Mouse (Mus musculus) midbrain, embryonic 14.5 days (tissue): ENCODE measurements around the gene Iqgap1. TPM values are rescaled to one million over a fixed set of nuclear protein-coding genes. Genes with fewer than 3 reads are reported as not detected.
A peak's percentile ranks its signal among the peaks of the same experiment; 100 is the strongest.

Experiments used
- ATAC-seq: fragments of 200-750 bp; cut with Nextera tagmentation; 2 replicates; pipeline ENCODE4 v1.8.0; 2017; ENCODE audit warnings: moderate number of reproducible peaks, moderate library complexity; ENCODE audit not compliant: low FRiP score, low TSS enrichment
- DNase-seq: peaks from one replicate; pipeline ENCODE4 v3.0.0-alpha.2; 2015
- H3K27ac ChIP-seq: fragments of 300-500 bp; sonication (generic); replicated peaks from 2 replicates; pipeline ENCODE4 v1.5.1; 2014; ENCODE audit warnings: mild to moderate bottlenecking, low read depth, low read length, moderate library complexity
- H3K27me3 ChIP-seq: fragments of 300-500 bp; sonication (generic); 2 replicates; pipeline ENCODE4 v1.6.1; 2014; ENCODE audit warnings: low read length, control low read depth, mixed read lengths; ENCODE audit not compliant: control insufficient read depth, insufficient read depth
- H3K36me3 ChIP-seq: fragments of 300-500 bp; sonication (generic); 2 replicates; pipeline ENCODE4 v1.6.1; 2014; ENCODE audit warnings: low read length, control low read depth; ENCODE audit not compliant: control insufficient read depth, insufficient read depth
- H3K4me1 ChIP-seq: fragments of 300-500 bp; sonication (generic); 2 replicates; pipeline ENCODE4 v1.6.1; 2014; ENCODE audit warnings: mild to moderate bottlenecking, antibody characterized with exemption, low read length, control low read depth; ENCODE audit not compliant: control insufficient read depth, insufficient read depth
- H3K4me2 ChIP-seq: fragments of 300-500 bp; sonication (generic); 2 replicates; pipeline ENCODE4 v1.6.1; 2014; ENCODE audit warnings: mild to moderate bottlenecking, low read length, moderate library complexity
- H3K4me3 ChIP-seq: fragments of 300-500 bp; sonication (generic); replicated peaks from 2 replicates; pipeline ENCODE4 v1.5.1; 2014; ENCODE audit warnings: low read depth, low read length
- H3K9ac ChIP-seq: fragments of 300-500 bp; sonication (generic); replicated peaks from 2 replicates; pipeline ENCODE4 v1.6.1; 2014; ENCODE audit warnings: mild to moderate bottlenecking, low read length, moderate library complexity
- H3K9me3 ChIP-seq: fragments of 300-500 bp; sonication (generic); 2 replicates; pipeline ENCODE4 v1.6.1; 2016; ENCODE audit warnings: low read length, control low read depth, mixed read lengths; ENCODE audit not compliant: control insufficient read depth
- WGBS: fragments of 180-500 bp; shearing (Covaris S2); extraction: QIAGEN DNeasy Blood & Tissue Kit; methylation state at CpG from one replicate; pipeline ENCODE4 v1.1.7; 2014; 5-methylcytosine and 5-hydroxymethylcytosine counted together
- polyA plus RNA-seq: library from polyadenylated mRNA; unstranded; fragments of >200 nt; fragmentation: Nextera tagmentation; extraction: Ambion mirVana; gene quantifications from 2 replicates; pipeline ENCODE4 v1.2.1, GENCODE M21; 2014

The Iqgap1 gene
- polyA plus RNA-seq, 1 experiment from 2014 or later = 22.3 TPM

DNA sequence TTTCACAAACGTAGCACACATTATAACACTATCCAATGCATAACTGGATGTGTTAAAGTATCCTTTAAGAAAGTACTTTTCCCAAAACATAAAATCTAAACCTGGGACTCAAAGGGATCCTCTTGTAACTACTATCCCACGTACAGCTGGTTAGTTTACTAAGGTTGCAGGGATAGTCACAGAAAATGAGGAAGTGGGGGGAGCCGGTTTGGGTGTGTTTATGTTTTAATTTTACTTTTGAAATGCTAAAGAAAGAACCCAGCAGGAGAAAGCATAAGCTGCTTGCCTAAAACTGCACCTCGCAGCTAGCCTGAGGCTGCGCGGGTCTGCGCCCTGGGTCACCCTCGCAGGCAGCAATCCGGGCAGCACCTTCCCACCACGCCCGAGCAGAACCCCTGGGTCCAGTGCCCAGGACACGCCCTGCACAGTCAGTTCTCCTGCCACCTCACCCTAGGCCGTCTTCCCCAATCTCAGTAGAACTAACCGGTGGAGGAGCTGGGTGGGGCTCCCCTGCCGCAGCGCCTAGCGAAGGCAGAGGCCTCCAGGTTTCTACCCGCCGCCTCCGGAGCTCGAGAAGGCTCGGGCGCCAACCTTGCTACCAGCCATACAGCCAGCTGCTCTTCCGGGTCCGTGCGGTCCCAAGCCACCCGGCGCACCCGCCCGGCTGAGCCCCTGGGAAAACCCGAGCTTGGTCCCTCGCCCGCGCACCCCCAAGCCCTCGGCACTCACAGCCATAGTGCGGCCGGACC, 23.2 kb downstream of the Iqgap1 start:
- peak overlapping the region; percentile 92 for H3K4me3 ChIP-seq
- peaks cover 19% of the 10 kb centered on the region for H3K36me3 ChIP-seq
- H3K4me1 ChIP-seq = peaks cover 9% of the 10 kb centered on the region
- H3K4me2 ChIP-seq = peak overlapping the region; percentile 78
- WGBS = 1% methylated on average over 37 of the region's 37 CpGs
- ATAC-seq = peak; percentile 82
- no peaks in the 10 kb centered on the region for H3K9me3 ChIP-seq
- H3K27me3 ChIP-seq = no peaks in the 10 kb centered on the region
- H3K9ac ChIP-seq = peak overlapping the region; percentile 85
- DNase-seq = no peak
- peak overlapping the region; percentile 80 for H3K27ac ChIP-seq

DNA sequence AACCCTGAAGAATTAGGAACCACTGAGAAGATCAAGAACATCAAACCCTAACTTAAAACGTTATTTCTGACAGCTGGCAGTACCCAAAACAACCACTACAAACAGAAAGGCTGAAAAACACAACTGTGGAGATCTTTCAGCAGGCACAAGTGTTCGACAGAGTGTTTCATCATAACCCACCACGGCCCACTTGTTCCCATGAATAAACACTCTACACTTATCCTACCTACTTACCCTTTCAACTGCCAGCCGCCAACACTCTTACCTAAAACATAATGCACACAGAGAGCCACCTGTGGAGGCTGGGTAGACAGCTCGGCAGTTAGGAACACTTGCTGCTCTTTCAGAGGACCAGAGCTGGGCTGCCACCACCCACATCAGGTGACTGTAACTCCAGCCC, 26.5 kb downstream of the Iqgap1 start:
- Histone ChIP-seq H3K4me1 (peaks cover 9% of the 10 kb centered on the region), H3K4me3 (no peak overlapping the region), H3K9ac (no peak overlapping the region), H3K27ac (no peak overlapping the region), H3K4me2 (no peak overlapping the region), H3K36me3 (peaks cover 42% of the 10 kb centered on the region), H3K27me3 (no peaks in the 10 kb centered on the region), H3K9me3 (no peaks in the 10 kb centered on the region)
- no peak for DNase-seq
- WGBS = 85% methylated on average over 5 of the region's 5 CpGs
- ATAC-seq = no peak

DNA sequence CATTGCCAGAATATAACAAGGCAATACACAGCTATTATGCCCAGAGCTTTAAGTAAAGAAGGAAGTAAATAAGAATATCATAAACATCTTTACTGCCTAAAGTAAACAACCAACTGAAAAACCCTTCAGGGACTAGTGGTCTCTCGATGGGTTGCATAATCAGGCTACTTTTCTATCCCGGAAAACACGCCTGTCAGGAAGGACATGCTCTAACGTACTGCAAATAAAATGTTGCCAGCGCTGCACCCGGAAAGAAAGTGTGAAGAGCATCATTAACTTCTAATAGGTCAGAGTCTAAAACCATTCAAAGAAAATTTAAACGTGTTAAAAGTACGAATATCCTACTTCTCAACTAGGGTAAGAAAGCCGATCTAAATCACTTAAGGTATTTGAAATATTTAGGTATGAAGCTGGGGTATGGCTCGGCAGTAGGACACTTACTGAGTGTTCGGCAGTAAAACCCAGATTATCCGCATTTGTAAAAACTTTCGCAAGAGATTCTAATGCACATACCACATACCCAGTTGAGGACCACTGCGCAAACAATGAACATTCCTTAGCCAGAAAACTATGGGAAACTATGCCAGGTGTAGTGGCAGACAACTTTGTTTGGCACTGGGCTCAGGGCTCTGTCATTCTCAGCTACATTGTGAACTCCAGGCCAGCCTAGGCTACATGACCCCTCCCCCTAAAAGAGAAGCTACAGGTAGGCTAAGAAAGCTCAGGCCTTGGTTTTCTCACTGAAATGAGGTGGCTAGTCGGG, 28.8 kb downstream of the Iqgap1 start:
- 93% methylated on average over 15 of the region's 15 CpGs for WGBS
- Histone ChIP-seq H3K4me2 (no peak overlapping the region), H3K4me1 (peaks cover 5% of the 10 kb centered on the region), H3K27me3 (no peaks in the 10 kb centered on the region), H3K9me3 (no peaks in the 10 kb centered on the region), H3K27ac (no peak overlapping the region), H3K9ac (no peak overlapping the region), H3K36me3 (peaks cover 47% of the 10 kb centered on the region), H3K4me3 (no peak overlapping the region)
- ATAC-seq (no peak), DNase-seq (no peak)

DNA sequence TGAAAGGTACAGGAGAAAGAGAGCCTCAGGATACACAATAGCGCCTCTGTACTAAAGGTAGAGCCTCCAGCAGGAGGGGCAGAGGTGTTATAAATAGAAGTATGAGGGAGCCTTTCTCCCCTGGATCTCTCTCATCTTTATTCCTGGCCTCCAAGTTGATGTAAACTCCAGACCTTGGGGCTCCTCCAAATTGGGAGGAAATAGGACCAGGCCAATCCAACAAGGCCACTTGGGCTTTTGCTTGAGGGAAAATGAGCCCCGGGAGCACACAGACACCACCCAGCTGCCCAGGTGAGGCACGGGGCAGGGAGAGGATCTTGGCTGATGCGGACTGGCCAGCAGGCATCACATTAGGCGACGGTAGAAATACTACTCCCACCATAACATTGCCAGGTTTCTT, 29.5 kb downstream of the Iqgap1 start:
- no peaks in the 10 kb centered on the region for H3K9me3 ChIP-seq
- WGBS = 93% methylated on average over 6 of the region's 6 CpGs
- H3K4me1 ChIP-seq = no peaks in the 10 kb centered on the region
- no peak overlapping the region for H3K9ac ChIP-seq
- no peak overlapping the region for H3K4me2 ChIP-seq
- ATAC-seq = no peak
- DNase-seq = no peak
- no peak overlapping the region for H3K27ac ChIP-seq
- no peak overlapping the region for H3K4me3 ChIP-seq
- no peaks in the 10 kb centered on the region for H3K27me3 ChIP-seq
- peaks cover 47% of the 10 kb centered on the region for H3K36me3 ChIP-seq

DNA sequence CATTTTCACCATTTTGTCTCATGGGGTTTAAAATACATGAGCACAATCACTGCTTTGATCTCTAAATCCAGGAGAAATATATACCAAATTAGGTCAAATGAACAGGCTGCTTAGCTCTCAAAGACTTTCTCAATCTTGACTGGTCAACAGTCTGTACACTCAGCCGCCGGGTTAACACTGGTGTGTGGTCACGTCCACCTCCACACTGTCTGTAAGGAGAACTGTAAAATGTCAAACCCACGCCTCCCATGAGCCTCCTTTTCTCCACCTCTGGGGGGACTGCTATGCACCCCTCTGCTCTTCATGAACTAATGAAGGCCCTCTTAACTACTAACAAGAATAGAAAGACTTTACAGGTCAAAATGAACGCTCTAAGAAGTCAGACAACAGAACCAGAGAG, 36.2 kb downstream of the Iqgap1 start:
- peaks cover 5% of the 10 kb centered on the region; the same call in 1 of the 2 replicates for H3K36me3 ChIP-seq
- H3K27me3 ChIP-seq = no peaks in the 10 kb centered on the region
- DNase-seq = no peak
- no peak for ATAC-seq
- H3K4me2 ChIP-seq = no peak overlapping the region
- H3K9me3 ChIP-seq = no peaks in the 10 kb centered on the region
- no peak overlapping the region for H3K9ac ChIP-seq
- 85% methylated on average over 5 of the region's 5 CpGs for WGBS
- H3K4me1 ChIP-seq = no peaks in the 10 kb centered on the region
- H3K4me3 ChIP-seq = no peak overlapping the region
- H3K27ac ChIP-seq = no peak overlapping the region

DNA sequence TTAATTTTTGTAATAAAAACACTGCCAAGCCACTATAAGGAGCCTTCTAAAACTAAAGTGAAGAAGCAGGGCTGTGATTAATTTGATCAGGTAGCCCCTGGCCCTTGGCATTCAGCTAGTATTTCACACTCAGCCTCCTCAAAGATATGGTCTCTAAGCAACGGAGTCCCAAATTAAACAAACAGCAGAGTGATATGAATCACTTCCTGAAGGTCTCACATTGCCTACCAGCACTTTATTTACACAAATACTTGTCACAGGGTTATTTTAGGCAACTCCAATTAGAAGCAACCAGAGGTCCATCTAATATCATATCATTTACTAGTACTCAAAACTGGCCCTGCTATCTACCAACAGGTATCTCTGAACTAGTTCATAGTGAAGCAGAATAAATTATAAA, 36.7 kb downstream of the Iqgap1 start:
- Histone ChIP-seq H3K9ac (no peak overlapping the region), H3K27me3 (no peaks in the 10 kb centered on the region), H3K4me2 (no peak overlapping the region), H3K36me3 (peaks cover 5% of the 10 kb centered on the region; the same call in 1 of the 2 replicates), H3K27ac (no peak overlapping the region), H3K4me1 (no peaks in the 10 kb centered on the region), H3K9me3 (no peaks in the 10 kb centered on the region), H3K4me3 (no peak overlapping the region)
- DNase-seq (no peak), ATAC-seq (no peak)
- 73% methylated on average over 1 of the region's 1 CpGs for WGBS

DNA sequence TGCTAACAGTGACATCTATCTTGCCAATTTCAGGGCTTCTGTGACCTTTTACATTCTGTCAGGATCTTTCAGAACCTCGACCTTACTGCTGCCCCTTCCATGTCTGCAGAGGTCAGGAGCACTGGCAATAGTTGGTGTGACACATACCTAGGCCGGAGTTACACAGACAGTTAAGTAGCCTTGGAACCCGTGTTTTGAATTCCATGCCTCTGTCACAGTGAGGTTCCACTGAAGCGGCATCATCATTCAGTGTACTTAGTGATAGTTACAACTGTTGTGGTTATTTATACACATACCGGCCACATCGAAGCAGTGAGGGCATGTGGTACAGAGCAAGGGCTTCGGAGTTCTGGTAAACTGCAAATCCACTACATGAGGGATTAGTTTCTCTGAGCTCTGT, 37.8 kb downstream of the Iqgap1 start:
- H3K9me3 ChIP-seq = no peaks in the 10 kb centered on the region
- H3K4me1 ChIP-seq = no peaks in the 10 kb centered on the region
- no peak overlapping the region for H3K4me3 ChIP-seq
- H3K36me3 ChIP-seq = 0 out of 2 replicates have a peak, but pooled peaks cover under 1% of the 10 kb centered on the region
- no peak for ATAC-seq
- H3K27me3 ChIP-seq = no peaks in the 10 kb centered on the region
- no peak overlapping the region for H3K4me2 ChIP-seq
- H3K9ac ChIP-seq = no peak overlapping the region
- 83% methylated on average over 7 of the region's 7 CpGs for WGBS
- no peak for DNase-seq
- no peak overlapping the region for H3K27ac ChIP-seq

DNA sequence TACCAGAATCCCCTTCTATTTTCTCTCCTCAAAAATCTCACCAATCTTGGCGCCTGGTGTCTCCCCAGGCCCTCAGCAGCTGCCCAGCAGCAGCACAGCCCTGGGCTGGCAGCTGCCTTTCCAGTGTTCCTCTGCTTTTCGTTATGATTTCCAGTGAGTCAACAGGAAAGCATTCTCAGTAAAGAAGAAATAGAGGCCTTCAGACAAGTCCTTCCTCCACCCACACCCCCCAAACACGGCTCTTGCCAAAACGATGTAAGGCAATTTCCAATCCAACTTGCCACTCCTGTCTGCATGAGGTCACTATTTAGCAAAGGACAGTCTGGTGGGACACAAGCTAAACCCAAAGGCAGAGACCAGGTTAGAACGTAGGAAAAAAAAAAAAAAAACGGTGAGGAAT, 39.0 kb downstream of the Iqgap1 start:
- 92% methylated on average over 6 of the region's 6 CpGs for WGBS
- H3K9me3 ChIP-seq = no peaks in the 10 kb centered on the region
- no peaks in the 10 kb centered on the region for H3K27me3 ChIP-seq
- H3K4me1 ChIP-seq = no peaks in the 10 kb centered on the region
- H3K36me3 ChIP-seq = no peaks in the 10 kb centered on the region
- ATAC-seq (no peak), DNase-seq (no peak)
- no peak overlapping the region for H3K4me2 ChIP-seq
- H3K27ac ChIP-seq = no peak overlapping the region
- H3K9ac ChIP-seq = no peak overlapping the region
- no peak overlapping the region for H3K4me3 ChIP-seq

DNA sequence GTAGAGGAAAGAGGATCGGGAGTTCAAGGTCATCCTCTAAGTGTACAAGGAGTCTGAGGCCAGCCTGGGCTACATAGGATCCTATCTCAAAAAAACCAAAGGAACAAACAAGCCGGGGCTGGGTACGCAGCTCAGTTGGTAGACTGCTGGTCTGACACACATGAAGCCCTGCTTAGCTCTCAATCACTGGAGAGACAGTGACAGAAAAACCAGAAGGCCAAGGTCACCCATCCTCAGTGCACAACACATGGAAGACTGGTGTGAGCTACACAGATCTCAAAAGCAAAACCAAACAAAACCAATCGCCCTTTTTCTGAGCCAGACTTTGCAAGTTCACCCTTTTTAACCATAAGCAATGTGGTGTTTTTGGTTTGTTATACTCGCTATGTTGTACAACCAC, 41.9 kb downstream of the Iqgap1 start:
- H3K4me3 ChIP-seq = no peak overlapping the region
- WGBS = 93% methylated on average over 5 of the region's 5 CpGs
- DNase-seq (no peak), ATAC-seq (no peak)
- H3K27ac ChIP-seq = no peak overlapping the region
- H3K27me3 ChIP-seq = no peaks in the 10 kb centered on the region
- H3K4me2 ChIP-seq = no peak overlapping the region
- no peaks in the 10 kb centered on the region for H3K36me3 ChIP-seq
- no peak overlapping the region for H3K9ac ChIP-seq
- H3K9me3 ChIP-seq = no peaks in the 10 kb centered on the region
- H3K4me1 ChIP-seq = no peaks in the 10 kb centered on the region
